Mouse (Mus musculus) G1E (cell line): ENCODE measurements around the gene Foxi1.

Experiments used
- CTCF ChIP-seq: IDR thresholded peaks from 2 replicates; pipeline ENCODE4 v1.5.1; 2012; ENCODE audit warnings: low read depth, low read length, inconsistent platforms, mixed read lengths
- GATA1 ChIP-seq: IDR thresholded peaks from 2 replicates; pipeline ENCODE4 v1.6.1; 2012; ENCODE audit warnings: borderline replicate concordance, low read length, inconsistent platforms, mixed read lengths
- GATA2 ChIP-seq: IDR thresholded peaks from 2 replicates; pipeline ENCODE4 v1.6.1; 2012; ENCODE audit warnings: low read depth, low read length, inconsistent platforms, borderline replicate concordance
- POLR2AphosphoS5 ChIP-seq: IDR thresholded peaks from 2 replicates; pipeline ENCODE4 v1.6.1; 2012; ENCODE audit warnings: low read depth, low read length, inconsistent platforms; ENCODE audit not compliant: insufficient replicate concordance
- TAL1 ChIP-seq: conservative IDR thresholded peaks from 2 replicates; pipeline ENCODE4 v1.6.1; 2012; ENCODE audit warnings: low read depth, low read length, inconsistent platforms, mixed read lengths

- TF ChIP-seq GATA1 (no peak), CTCF (no peak), TAL1 (no peak), GATA2 (no peak), POLR2AphosphoS5 (no peak)
These were observed 29.0 kb upstream of the Foxi1 start for GRCm38 (mm10) chr11:34236885-34237284.
